Mouse (Mus musculus): ENCODE data around the gene Rec114.

Rec114 gene

GRCm38 (mm10) chr9:58743702-58744248 is at the start of gene Rec114:
Gene Rec114 (minus strand): TSS chr9:58743964.
- in situ Hi-C loops (cut with MboI, MseI): no loop called here

GRCm38 (mm10) chr9:58789476-58789875 is 45.7 kb upstream of the Rec114 start:
- in situ Hi-C loops (cut with MboI, MseI): no loop called here

- in situ Hi-C loops (cut with MboI, MseI): no loop called here
Observed at GRCm38 (mm10) chr9:58775363-58775762, 31.6 kb upstream of the Rec114 start.

- in situ Hi-C loops (cut with MboI, MseI): no loop called here
Observed at GRCm38 (mm10) chr9:58774761-58775160, 31.0 kb upstream of the Rec114 start.

- in situ Hi-C loops (cut with MboI, MseI): no loop called here
Observed at GRCm38 (mm10) chr9:58769943-58770342, 26.2 kb upstream of the Rec114 start.

- in situ Hi-C loops (cut with MboI, MseI): no loop called here
Observed at GRCm38 (mm10) chr9:58766959-58767955, 23.5 kb upstream of the Rec114 start.

GRCm38 (mm10) chr9:58764354-58764753 is 20.6 kb upstream of the Rec114 start:
- in situ Hi-C loops (cut with MboI, MseI): no loop called here

- in situ Hi-C loops (cut with MboI, MseI): no loop called here
Observed at GRCm38 (mm10) chr9:58763114-58763513, 19.4 kb upstream of the Rec114 start.

GRCm38 (mm10) chr9:58762086-58762485 is 18.3 kb upstream of the Rec114 start:
- in situ Hi-C loops (cut with MboI, MseI): no loop called here

GRCm38 (mm10) chr9:58758754-58759153 is 15.0 kb upstream of the Rec114 start:
- in situ Hi-C loops (cut with MboI, MseI): no loop called here

- in situ Hi-C loops (cut with MboI, MseI): no loop called here
Observed at GRCm38 (mm10) chr9:58756371-58757132, 12.8 kb upstream of the Rec114 start.

- in situ Hi-C loops (cut with MboI, MseI): no loop called here
Observed at GRCm38 (mm10) chr9:58753606-58754005, 9.8 kb upstream of the Rec114 start.

GRCm38 (mm10) chr9:58748142-58748541 is 4.4 kb upstream of the Rec114 start:
- in situ Hi-C loops (cut with MboI, MseI): no loop called here

GRCm38 (mm10) chr9:58747328-58747755 is 3.6 kb upstream of the Rec114 start:
- in situ Hi-C loops (cut with MboI, MseI): no loop called here

- in situ Hi-C loops (cut with MboI, MseI): no loop called here
Observed at GRCm38 (mm10) chr9:58742692-58743091, 1.1 kb downstream of the Rec114 start.

- in situ Hi-C loops (cut with MboI, MseI): no loop called here
Observed at GRCm38 (mm10) chr9:58741369-58741768, 2.4 kb downstream of the Rec114 start.

- in situ Hi-C loops (cut with MboI, MseI): loop anchor here (10.0 kb wide), 1 partner anchor 1865 kb away; no protein-coding TSS in a partner anchor
Observed at GRCm38 (mm10) chr9:58739791-58740190, 4.0 kb downstream of the Rec114 start.

GRCm38 (mm10) chr9:58723165-58723564 is 20.6 kb downstream of the Rec114 start:
- in situ Hi-C loops (cut with MboI, MseI): no loop called here

- in situ Hi-C loops (cut with MboI, MseI): no loop called here
Observed at GRCm38 (mm10) chr9:58722151-58722550, 21.6 kb downstream of the Rec114 start.

- in situ Hi-C loops (cut with MboI, MseI): no loop called here
Observed at GRCm38 (mm10) chr9:58721021-58721420, 22.7 kb downstream of the Rec114 start.

GRCm38 (mm10) chr9:58720167-58720566 is 23.6 kb downstream of the Rec114 start:
- in situ Hi-C loops (cut with MboI, MseI): no loop called here

- in situ Hi-C loops (cut with MboI, MseI): no loop called here
Observed at GRCm38 (mm10) chr9:58719471-58719870, 24.3 kb downstream of the Rec114 start.
